12 mouse cellular contexts compared by ENCODE assay signal in genomic region chrX:11690446-11690845, GRCm38 (mm10).
DNase-seq lines count a peak whose midpoint lies in the region; ATAC-seq and TF ChIP-seq lines count a peak whose summit lies in the region.
"Had no signal": no experiment of that assay in that cellular context is flagged by ENCODE, and none has a peak within 500 bp of the region (broad histone marks: within the 10 kb centered on the region; RNA-seq: fewer than 3 reads in every experiment).

No protein-coding gene starts in this region.

- DNase-seq in limb, embryonic 10.5 days (ENCODE audit: low spot score), result no peak
- DNase-seq in MEL (ENCODE audit: low read depth, low spot score), result peak; percentile 78
- no peak for DNase-seq in thymus, postnatal 36 days
- DNase-seq: adrenal gland, adult 8-10 months; cerebellum, postnatal 25 days; gastrocnemius, postnatal 25 days had no signal

- TF ChIP-seq RAD21 in MEL (IDR thresholded peaks at IDR 0.05; ENCODE audit: low read depth, low read length), result no peak

- TF ChIP-seq EP300 in MEL (IDR thresholded peaks at IDR 0.05; ENCODE audit: low read depth in 1 of 2, low read length in 2 of 2), result peak; percentile 54 to 79; a peak in 3 of 4 replicates

- H3K4me2 ChIP-seq in limb, embryonic 12.5 days, result no peak overlapping the region
- H3K4me2 ChIP-seq in embryonic facial prominence, embryonic 12.5 days (replicated peaks), result peak overlapping the region; percentile 22; the same call in 1 of the 2 replicates
- H3K4me2 ChIP-seq in limb, embryonic 13.5 days (replicated peaks), result peak overlapping the region; percentile 49

- H3K4me3 ChIP-seq in limb, embryonic 12.5 days (replicated peaks), result no peak overlapping the region
- H3K4me3 ChIP-seq in limb, embryonic 10.5 days, result no peak overlapping the region
- H3K4me3 ChIP-seq in MEL (ENCODE audit: control insufficient read depth in 1 of 2, insufficient read depth in 1 of 2, low read depth in 2 of 2, low read length in 2 of 2), result peak overlapping the region; percentile 51 to 58
- no peak overlapping the region for H3K4me3 ChIP-seq in embryonic facial prominence, embryonic 12.5 days
- H3K4me3 ChIP-seq in limb, embryonic 13.5 days, result no peak overlapping the region

- no peak for TF ChIP-seq CTCF in MEL (IDR thresholded peaks at IDR 0.05 in 2 of 3, conservative IDR thresholded peaks at IDR 0.05 in 1 of 3; ENCODE audit: control insufficient read depth in 1 of 3, insufficient read depth in 1 of 3, low read depth in 2 of 3, low read length in 3 of 3, poor library complexity in 1 of 3, severe bottlenecking in 1 of 3)

- no peaks in the 10 kb centered on the region for H3K36me3 ChIP-seq in limb, embryonic 12.5 days
- H3K36me3 ChIP-seq in limb, embryonic 10.5 days, result no peaks in the 10 kb centered on the region
- peaks cover 0 to 20% of the 10 kb centered on the region in 2 experiments; a peak in 2 of 4 replicates for H3K36me3 ChIP-seq in MEL (ENCODE audit: control insufficient read depth in 1 of 2, insufficient read depth in 2 of 2, low read length in 2 of 2)
- H3K36me3 ChIP-seq in embryonic facial prominence, embryonic 12.5 days, result no peaks in the 10 kb centered on the region
- H3K36me3 ChIP-seq in limb, embryonic 13.5 days, result no peaks in the 10 kb centered on the region

- H3K79me2 ChIP-seq in MEL (ENCODE audit: control insufficient read depth, insufficient read depth, low read length, poor library complexity), result no peaks in the 10 kb centered on the region; the same call in 1 of the 2 replicates

- TF ChIP-seq POLR2A in MEL (IDR thresholded peaks at IDR 0.05; ENCODE audit: control insufficient read depth in 1 of 2, insufficient read depth in 1 of 2, low read depth in 1 of 2, low read length in 2 of 2, poor library complexity in 1 of 2), result peak; percentile 42 to 48; a peak in 3 of 4 replicates

- H3K27ac ChIP-seq in limb, embryonic 12.5 days, result peak overlapping the region; percentile 45; the same call in 1 of the 2 replicates
- H3K27ac ChIP-seq in limb, embryonic 10.5 days, result no peak overlapping the region
- H3K27ac ChIP-seq in MEL (ENCODE audit: control insufficient read depth, low read depth, low read length), result peak overlapping the region; percentile 69
- H3K27ac ChIP-seq in embryonic facial prominence, embryonic 12.5 days, result no peak overlapping the region
- H3K27ac ChIP-seq in limb, embryonic 13.5 days, result no peak overlapping the region

- ATAC-seq in limb, embryonic 12.5 days (ENCODE audit: insufficient number of reproducible peaks, insufficient read depth, low FRiP score, low TSS enrichment, low read depth), result no peak
- no peak for ATAC-seq in embryonic facial prominence, embryonic 12.5 days (ENCODE audit: insufficient number of reproducible peaks, insufficient read depth, low FRiP score, low TSS enrichment)
- ATAC-seq in limb, embryonic 13.5 days (ENCODE audit: low FRiP score, low read depth), result peak; percentile 44; the same call in 1 of the 2 replicates
- no peak for ATAC-seq in granulocyte monocyte progenitor cell, adult 5-6 weeks (replicated peaks; ENCODE audit: poor library complexity, severe bottlenecking)
- ATAC-seq: inflammation-experienced regulatory T-cells, adult 6 months had no signal

- H3K4me1 ChIP-seq in limb, embryonic 12.5 days (replicated peaks), result peaks cover 18% of the 10 kb centered on the region
- H3K4me1 ChIP-seq in limb, embryonic 10.5 days, result peaks cover 11% of the 10 kb centered on the region
- H3K4me1 ChIP-seq in MEL (ENCODE audit: control insufficient read depth in 1 of 2, insufficient read depth in 2 of 2, low read length in 2 of 2), result peaks cover 3 to 24% of the 10 kb centered on the region in 2 experiments
- peaks cover 5% of the 10 kb centered on the region; the same call in 1 of the 2 replicates for H3K4me1 ChIP-seq in embryonic facial prominence, embryonic 12.5 days
- peaks cover 12% of the 10 kb centered on the region; the same call in 1 of the 2 replicates for H3K4me1 ChIP-seq in limb, embryonic 13.5 days

- no peak overlapping the region for H3K9ac ChIP-seq in limb, embryonic 12.5 days (replicated peaks)
- H3K9ac ChIP-seq in MEL (ENCODE audit: control insufficient read depth, low read depth, low read length, poor library complexity, severe bottlenecking), result peak overlapping the region; percentile 65
- no peak overlapping the region for H3K9ac ChIP-seq in embryonic facial prominence, embryonic 12.5 days
- no peak overlapping the region for H3K9ac ChIP-seq in limb, embryonic 13.5 days

- no peaks in the 10 kb centered on the region for H3K9me3 ChIP-seq in limb, embryonic 12.5 days
- H3K9me3 ChIP-seq in limb, embryonic 10.5 days (replicated peaks), result no peaks in the 10 kb centered on the region
- H3K9me3 ChIP-seq in MEL (replicated peaks; ENCODE audit: insufficient read depth, low read length), result no peaks in the 10 kb centered on the region
- H3K9me3 ChIP-seq in embryonic facial prominence, embryonic 12.5 days, result no peaks in the 10 kb centered on the region
- H3K9me3 ChIP-seq in limb, embryonic 13.5 days, result no peaks in the 10 kb centered on the region

- WGBS in limb, embryonic 12.5 days, result 52% methylated on average over 5 of the region's 5 CpGs
- WGBS in limb, embryonic 10.5 days, result 75% methylated on average over 5 of the region's 5 CpGs
- 49% methylated on average over 5 of the region's 5 CpGs for WGBS in embryonic facial prominence, embryonic 12.5 days
- 42% methylated on average over 5 of the region's 5 CpGs for WGBS in limb, embryonic 13.5 days

- peaks cover 20% of the 10 kb centered on the region for H3K27me3 ChIP-seq in limb, embryonic 12.5 days
- peaks cover 86% of the 10 kb centered on the region for H3K27me3 ChIP-seq in limb, embryonic 10.5 days (ENCODE audit: low read depth, poor library complexity, severe bottlenecking)
- no peaks in the 10 kb centered on the region for H3K27me3 ChIP-seq in MEL (ENCODE audit: control insufficient read depth in 1 of 2, insufficient read depth in 2 of 2, low read length in 2 of 2)
- 0 out of 2 replicates have a peak, but pooled peaks cover 8% of the 10 kb centered on the region for H3K27me3 ChIP-seq in embryonic facial prominence, embryonic 12.5 days
- H3K27me3 ChIP-seq in limb, embryonic 13.5 days, result peaks cover 15% of the 10 kb centered on the region; the same call in 1 of the 2 replicates
- H3K27me3 ChIP-seq: CH12.LX had no signal

TF ChIP-seq in MEL, 35 proteins besides CTCF, POLR2A, EP300 and RAD21 (continues in another document):
- no peak for TF ChIP-seq NELFE (IDR thresholded peaks at IDR 0.05; ENCODE audit: low read depth, low read length)
- TF ChIP-seq USF2 (IDR thresholded peaks at IDR 0.05; ENCODE audit: borderline replicate concordance in 1 of 2, insufficient read depth in 1 of 2, low read depth in 1 of 2, low read length in 2 of 2), result no peak
- TF ChIP-seq RCOR1 (IDR thresholded peaks at IDR 0.05; ENCODE audit: low read depth, low read length), result peak; percentile 49; the same call in 1 of the 2 replicates
- no peak for TF ChIP-seq MXI1 (IDR thresholded peaks at IDR 0.05; ENCODE audit: low read depth, low read length)
- no peak for TF ChIP-seq MAZ (IDR thresholded peaks at IDR 0.05; ENCODE audit: low read depth, low read length)
- peak; percentile 93 for TF ChIP-seq ZMIZ1 (IDR thresholded peaks at IDR 0.05; ENCODE audit: low read depth, low read length)
- no peak for TF ChIP-seq CHD2 (IDR thresholded peaks at IDR 0.05; ENCODE audit: low read length)
- no peak for TF ChIP-seq GABPA (IDR thresholded peaks at IDR 0.05; ENCODE audit: low read depth, low read length)
- peak; percentile 59; the same call in 1 of the 2 replicates for TF ChIP-seq TBP (IDR thresholded peaks at IDR 0.05; ENCODE audit: low read depth, low read length)
- TF ChIP-seq GATA1 (IDR thresholded peaks at IDR 0.05; ENCODE audit: low read depth, low read length), result peak; percentile 46; the same call in 1 of the 2 replicates
- TF ChIP-seq UBTF (IDR thresholded peaks at IDR 0.05; ENCODE audit: borderline replicate concordance, insufficient read depth, low read depth, low read length), result no peak
- TF ChIP-seq POLR2AphosphoS2 (IDR thresholded peaks at IDR 0.05; ENCODE audit: low read length), result no peak
- no peak for TF ChIP-seq MAX (IDR thresholded peaks at IDR 0.05; ENCODE audit: low read length)
- no peak for TF ChIP-seq KAT2A (conservative IDR thresholded peaks at IDR 0.05; ENCODE audit: low read depth, low read length)
- TF ChIP-seq TCF12 (IDR thresholded peaks at IDR 0.05; ENCODE audit: low read depth, low read length), result peak; percentile 38; the same call in 1 of the 2 replicates
- TF ChIP-seq SIN3A (IDR thresholded peaks at IDR 0.05; ENCODE audit: low read length), result peak; percentile 16; the same call in 1 of the 2 replicates
- TF ChIP-seq ETS1 (IDR thresholded peaks at IDR 0.05; ENCODE audit: low read depth, low read length), result peak; percentile 67
- TF ChIP-seq HCFC1 (IDR thresholded peaks at IDR 0.05; ENCODE audit: low read depth, low read length), result 0 out of 2 replicates have a peak, but pooled peaks have one; percentile 31
- no peak for TF ChIP-seq MAFK (IDR thresholded peaks at IDR 0.05; ENCODE audit: borderline replicate concordance, low read depth, low read length)
- no peak for TF ChIP-seq ZKSCAN1 (IDR thresholded peaks at IDR 0.05; ENCODE audit: low read depth, low read length)
- no peak for TF ChIP-seq NRF1 (IDR thresholded peaks at IDR 0.05; ENCODE audit: insufficient read depth, low read depth, low read length, poor library complexity, severe bottlenecking)
- no peak for TF ChIP-seq ZC3H11A (IDR thresholded peaks at IDR 0.05; ENCODE audit: low read depth, low read length)
- no peak for TF ChIP-seq POLR2AphosphoS5 (IDR thresholded peaks at IDR 0.05; ENCODE audit: borderline replicate concordance, low read depth, low read length)
- TF ChIP-seq ZNF384 (IDR thresholded peaks at IDR 0.05; ENCODE audit: low read depth, low read length), result no peak
- no peak for TF ChIP-seq ELF1 (IDR thresholded peaks at IDR 0.05; ENCODE audit: low read depth, low read length)
- no peak; the same call in 1 of the 2 replicates for TF ChIP-seq TAL1 (IDR thresholded peaks at IDR 0.05; ENCODE audit: low read length)
- no peak for TF ChIP-seq JUND (IDR thresholded peaks at IDR 0.05; ENCODE audit: low read depth, low read length)
- no peak for TF ChIP-seq SMC3 (IDR thresholded peaks at IDR 0.05; ENCODE audit: low read depth, low read length)
- TF ChIP-seq MYC (IDR thresholded peaks at IDR 0.05; ENCODE audit: low read depth, low read length), result no peak; the same call in 1 of the 2 replicates
- TF ChIP-seq BHLHE40 (IDR thresholded peaks at IDR 0.05; ENCODE audit: borderline replicate concordance, low read depth, low read length), result no peak
- no peak for TF ChIP-seq E2F4 (IDR thresholded peaks at IDR 0.05; ENCODE audit: borderline replicate concordance, low read depth, low read length)
- no peak for TF ChIP-seq MEF2A (IDR thresholded peaks at IDR 0.05; ENCODE audit: extremely low read depth, insufficient replicate concordance, low read depth, low read length, poor library complexity, severe bottlenecking)
- TF ChIP-seq CHD1 (IDR thresholded peaks at IDR 0.05; ENCODE audit: low read depth, low read length), result peak; percentile 46; the same call in 1 of the 2 replicates

Comparison
In these comparisons a context has a peak if more than half of its experiments do, and no peak if none do; other contexts are left out.
1. H3K27ac ChIP-seq: peak in limb, embryonic 12.5 days (single experiment) and MEL (single experiment); none in limb, embryonic 10.5 days (single experiment), embryonic facial prominence, embryonic 12.5 days (single experiment) and limb, embryonic 13.5 days (single experiment).
2. H3K4me3 ChIP-seq: peak in MEL (2 of 2); none in limb, embryonic 12.5 days (single experiment), limb, embryonic 10.5 days (single experiment), embryonic facial prominence, embryonic 12.5 days (single experiment) and limb, embryonic 13.5 days (single experiment).